14 mouse cellular contexts compared by ENCODE assay signal in the genomic region with DNA sequence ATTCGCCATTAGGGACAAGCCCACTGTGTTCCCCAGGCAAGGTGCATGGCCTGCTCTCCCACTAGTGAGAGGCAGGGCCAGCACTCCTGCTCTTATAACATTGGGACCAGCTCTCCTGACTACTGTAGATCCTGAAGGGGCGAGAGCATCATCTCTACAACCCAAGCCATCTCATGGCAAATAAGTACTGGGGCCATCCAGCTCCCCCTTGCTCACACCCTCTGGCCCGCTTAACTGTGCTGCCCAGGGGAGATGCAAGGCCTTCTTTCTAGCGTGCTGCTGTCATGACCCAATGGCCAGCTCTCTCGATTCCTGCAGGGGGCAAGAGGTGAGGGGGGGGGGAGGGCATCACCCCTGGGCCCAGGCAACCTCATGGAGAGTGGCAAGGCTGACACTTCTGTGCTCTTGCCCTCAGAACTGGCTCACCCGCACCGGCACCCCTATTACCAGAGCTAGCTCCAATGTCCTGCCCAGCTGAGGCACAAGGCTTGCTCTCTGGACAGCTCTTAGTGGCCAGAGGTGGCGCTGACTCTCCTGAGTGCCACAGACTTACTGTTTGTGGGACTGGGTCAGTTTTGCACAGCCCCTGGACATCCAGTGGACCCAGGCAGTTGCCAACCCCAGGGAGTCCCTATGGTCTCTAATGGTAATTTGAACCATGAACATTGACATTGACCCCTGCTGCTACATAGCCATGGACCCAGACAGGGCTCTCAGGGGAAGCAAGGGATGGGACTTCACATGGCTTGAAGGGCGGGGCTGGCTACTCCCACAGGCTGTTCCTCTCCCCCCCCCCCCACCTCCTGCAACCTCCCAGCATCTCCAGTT.
DNase-seq lines count a peak whose midpoint lies in the region; ATAC-seq lines count a peak whose summit lies in the region.
"Had no signal": no experiment of that assay in that cellular context is flagged by ENCODE, and none has a peak within 500 bp of the region (broad histone marks: within the 10 kb centered on the region; RNA-seq: fewer than 3 reads in every experiment).

No protein-coding gene starts in this region.

- no peaks in the 10 kb centered on the region for H3K36me3 ChIP-seq in neural tube, embryonic 11.5 days (ENCODE audit: control insufficient read depth, insufficient read depth, low read length)
- H3K36me3 ChIP-seq in neural tube, embryonic 15.5 days: no peaks in the 10 kb centered on the region
- H3K36me3 ChIP-seq in hindbrain, embryonic 16.5 days (ENCODE audit: control insufficient read depth, insufficient read depth, low read length): no peaks in the 10 kb centered on the region
- no peaks in the 10 kb centered on the region for H3K36me3 ChIP-seq in neural tube, embryonic 13.5 days
- H3K36me3 ChIP-seq: intestine, embryonic 15.5 days had no signal

- H3K9me3 ChIP-seq in neural tube, embryonic 11.5 days (ENCODE audit: control insufficient read depth, low read length): no peaks in the 10 kb centered on the region
- H3K9me3 ChIP-seq in neural tube, embryonic 15.5 days (replicated peaks): no peaks in the 10 kb centered on the region
- no peaks in the 10 kb centered on the region for H3K9me3 ChIP-seq in hindbrain, embryonic 16.5 days (ENCODE audit: control insufficient read depth, low read length)
- no peaks in the 10 kb centered on the region for H3K9me3 ChIP-seq in neural tube, embryonic 13.5 days
- H3K9me3 ChIP-seq: intestine, embryonic 15.5 days had no signal

- no peak overlapping the region for H3K27ac ChIP-seq in neural tube, embryonic 11.5 days (ENCODE audit: low read depth, low read length)
- H3K27ac ChIP-seq in neural tube, embryonic 15.5 days (replicated peaks): no peak overlapping the region
- H3K27ac ChIP-seq in hindbrain, embryonic 16.5 days (ENCODE audit: low read depth, low read length): no peak overlapping the region
- no peak overlapping the region for H3K27ac ChIP-seq in neural tube, embryonic 13.5 days (replicated peaks)
- H3K27ac ChIP-seq: intestine, embryonic 15.5 days had no signal

- WGBS in neural tube, embryonic 11.5 days: 89% methylated on average over 9 of the region's 9 CpGs
- 91% methylated on average over 9 of the region's 9 CpGs for WGBS in neural tube, embryonic 15.5 days
- WGBS in hindbrain, embryonic 16.5 days: 84% methylated on average over 9 of the region's 9 CpGs
- 88% methylated on average over 9 of the region's 9 CpGs for WGBS in neural tube, embryonic 13.5 days

- H3K9ac ChIP-seq in neural tube, embryonic 11.5 days (ENCODE audit: low read length): no peak overlapping the region
- no peak overlapping the region for H3K9ac ChIP-seq in neural tube, embryonic 15.5 days (replicated peaks)
- no peak overlapping the region for H3K9ac ChIP-seq in hindbrain, embryonic 16.5 days (ENCODE audit: low read depth, low read length)
- no peak overlapping the region for H3K9ac ChIP-seq in neural tube, embryonic 13.5 days
- H3K9ac ChIP-seq: intestine, embryonic 15.5 days had no signal

- H3K4me3 ChIP-seq in neural tube, embryonic 11.5 days (ENCODE audit: low read depth, low read length): no peak overlapping the region
- no peak overlapping the region for H3K4me3 ChIP-seq in neural tube, embryonic 15.5 days (replicated peaks)
- H3K4me3 ChIP-seq in hindbrain, embryonic 16.5 days (ENCODE audit: low read length): no peak overlapping the region
- H3K4me3 ChIP-seq in neural tube, embryonic 13.5 days: no peak overlapping the region
- H3K4me3 ChIP-seq: intestine, embryonic 15.5 days had no signal

- peak; percentile 11 for DNase-seq in embryo, embryonic 10 days (ENCODE audit: low spot score)
- DNase-seq in embryo, embryonic 11 days: no peak
- no peak for DNase-seq in neural tube, embryonic 11.5 days (ENCODE audit: low spot score)
- no peak for DNase-seq in cerebellum, adult 11 months
- DNase-seq in spleen, postnatal 14 days (ENCODE audit: low spot score in 2 of 2): no peak
- DNase-seq: adrenal gland, postnatal 36 days; cerebellum, adult 11-12 months; lung, postnatal 14 days; spleen, adult 18-20 months had no signal

- no peak overlapping the region for H3K4me2 ChIP-seq in neural tube, embryonic 11.5 days (ENCODE audit: low read depth)
- no peak overlapping the region for H3K4me2 ChIP-seq in neural tube, embryonic 15.5 days
- no peak overlapping the region for H3K4me2 ChIP-seq in hindbrain, embryonic 16.5 days (ENCODE audit: low read length)
- no peak overlapping the region for H3K4me2 ChIP-seq in neural tube, embryonic 13.5 days
- H3K4me2 ChIP-seq: intestine, embryonic 15.5 days; liver, embryonic 11.5 days had no signal

- H3K4me1 ChIP-seq in neural tube, embryonic 11.5 days (ENCODE audit: control insufficient read depth, insufficient read depth, low read length): no peaks in the 10 kb centered on the region
- peaks cover 5% of the 10 kb centered on the region; the same call in 1 of the 2 replicates for H3K4me1 ChIP-seq in neural tube, embryonic 15.5 days
- no peaks in the 10 kb centered on the region for H3K4me1 ChIP-seq in hindbrain, embryonic 16.5 days (ENCODE audit: control insufficient read depth, insufficient read depth, low read depth, low read length)
- peaks cover 11% of the 10 kb centered on the region; the same call in 1 of the 2 replicates for H3K4me1 ChIP-seq in neural tube, embryonic 13.5 days (replicated peaks)
- H3K4me1 ChIP-seq: intestine, embryonic 15.5 days had no signal

- H3K27me3 ChIP-seq in neural tube, embryonic 11.5 days (ENCODE audit: control insufficient read depth, insufficient read depth, low read length): no peaks in the 10 kb centered on the region
- no peaks in the 10 kb centered on the region for H3K27me3 ChIP-seq in neural tube, embryonic 15.5 days (replicated peaks)
- H3K27me3 ChIP-seq in hindbrain, embryonic 16.5 days (replicated peaks; ENCODE audit: control insufficient read depth, insufficient read depth, low read length): no peaks in the 10 kb centered on the region
- no peaks in the 10 kb centered on the region for H3K27me3 ChIP-seq in neural tube, embryonic 13.5 days
- H3K27me3 ChIP-seq: intestine, embryonic 15.5 days had no signal

- ATAC-seq in neural tube, embryonic 11.5 days (ENCODE audit: insufficient read depth, low FRiP score, low TSS enrichment): peak; percentile 24; the same call in 1 of the 2 replicates
- ATAC-seq in neural tube, embryonic 15.5 days (ENCODE audit: low FRiP score): no peak
- ATAC-seq in hindbrain, embryonic 16.5 days: peak; percentile 54
- peak; percentile 47; the same call in 1 of the 2 replicates for ATAC-seq in neural tube, embryonic 13.5 days (ENCODE audit: low read depth)
- ATAC-seq: intestine, embryonic 15.5 days had no signal
